Mouse (Mus musculus) brain, embryonic 18.5 days (tissue): ENCODE results near the gene Syt17.
"Not testable (repeated sequence)": the region's sequence is repeated elsewhere in the genome, so short reads cannot be mapped to it uniquely, and the experiment has no call there.

Experiments
- DNase-seq: peaks from one replicate; pipeline ENCODE4 v3.0.0-alpha.2; 2012; ENCODE audit warnings: low read depth, low spot score

The Syt17 gene

DNA sequence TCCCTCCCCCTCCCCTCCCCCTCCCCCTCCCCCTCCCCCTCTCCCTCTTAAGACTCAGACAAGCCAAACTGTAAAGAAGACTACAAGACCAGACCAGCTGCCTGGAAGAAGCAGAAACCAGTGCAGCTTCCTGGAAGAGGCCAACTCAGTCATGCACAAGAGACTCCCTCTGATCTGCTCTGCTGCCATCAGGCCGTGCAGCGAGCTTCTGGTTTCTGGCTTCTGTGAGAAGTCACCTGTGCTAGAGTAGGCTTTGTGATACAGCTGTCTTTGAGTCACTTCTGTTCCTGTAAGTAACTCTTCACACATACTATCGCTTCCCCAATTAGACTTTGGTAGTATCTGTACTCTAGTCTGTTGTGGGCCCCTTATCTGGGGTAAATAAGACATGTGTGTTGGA lies 68.0 kb downstream of the Syt17 start:
- DNase-seq = no peak

DNA sequence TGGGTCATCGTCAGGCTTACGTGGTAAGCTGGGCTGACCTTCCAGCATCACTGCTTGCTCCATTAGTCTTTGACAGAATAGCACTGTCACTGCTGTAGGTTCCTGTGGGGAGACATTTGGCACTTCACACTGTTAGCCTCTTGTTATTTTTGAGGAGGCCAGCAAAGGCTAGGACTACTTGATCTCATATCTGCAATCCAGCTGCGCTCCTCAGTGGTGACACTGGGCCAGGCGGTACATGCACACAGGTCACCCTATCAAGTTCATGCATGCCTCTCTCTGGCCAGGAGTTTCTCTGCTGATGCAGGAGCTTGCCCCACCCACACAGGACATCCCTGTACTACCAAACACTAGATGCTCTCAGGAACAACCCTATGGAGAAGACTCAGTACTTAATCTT lies 71.4 kb downstream of the Syt17 start:
- DNase-seq = no peak

DNA sequence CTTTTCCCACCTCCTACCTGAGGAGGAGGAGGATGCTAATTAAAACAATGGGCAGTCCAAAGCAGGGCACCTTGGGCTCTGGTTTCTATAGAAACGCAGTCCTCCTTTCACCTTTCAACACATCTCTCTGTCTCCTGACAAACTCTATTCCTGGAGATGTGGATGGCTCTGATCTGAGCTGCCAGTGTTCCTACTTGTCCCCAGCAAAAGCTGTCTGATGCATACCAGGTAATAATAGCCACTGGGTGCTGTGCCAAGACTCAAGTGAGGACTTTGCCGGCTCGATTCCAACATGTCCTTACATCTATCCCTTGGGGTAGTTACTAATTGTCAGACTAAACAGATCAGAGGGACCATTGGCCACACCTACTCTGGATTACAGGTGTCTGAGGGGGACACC lies 72.7 kb downstream of the Syt17 start:
- no peak for DNase-seq

DNA sequence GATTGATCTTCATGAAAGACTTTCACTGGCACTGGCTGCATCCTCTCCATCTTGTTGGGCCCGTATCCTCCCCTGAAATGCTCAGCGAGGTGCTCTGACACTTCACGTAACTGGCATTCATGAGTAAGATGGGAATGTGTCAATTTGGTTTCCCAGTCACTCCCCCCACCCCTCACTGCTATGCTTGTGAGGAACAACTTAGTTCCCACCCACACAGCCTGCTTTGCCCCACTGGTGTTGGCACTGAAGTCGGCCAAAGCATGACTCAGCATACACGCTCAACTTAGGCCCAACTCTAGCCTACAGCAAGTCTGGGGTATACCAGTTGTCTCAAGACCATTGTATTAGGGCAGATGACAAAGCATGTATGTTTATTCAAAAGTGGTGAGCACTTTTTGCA lies 76.7 kb downstream of the Syt17 start:
- no peak for DNase-seq

DNA sequence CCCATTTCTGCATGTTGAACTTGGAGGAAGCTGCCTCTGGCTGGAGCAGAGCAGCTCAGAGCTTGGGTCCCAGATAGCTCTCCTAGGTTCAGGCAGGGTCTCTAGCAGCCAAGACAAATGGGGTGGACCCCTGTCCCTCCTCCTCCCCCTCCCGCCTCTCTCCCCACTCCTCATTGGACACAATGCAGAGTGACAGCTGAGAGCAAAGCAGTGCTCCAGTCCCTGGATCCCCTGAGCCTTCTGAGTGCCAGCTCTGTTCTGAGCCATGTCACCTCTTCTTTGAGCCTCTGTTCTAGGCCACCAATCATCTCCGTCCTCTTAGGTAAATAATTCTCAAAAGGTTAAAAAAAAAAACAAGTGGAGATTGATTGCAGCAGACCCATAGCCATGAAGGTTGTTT lies 78.3 kb downstream of the Syt17 start:
- DNase-seq = no peak

DNA sequence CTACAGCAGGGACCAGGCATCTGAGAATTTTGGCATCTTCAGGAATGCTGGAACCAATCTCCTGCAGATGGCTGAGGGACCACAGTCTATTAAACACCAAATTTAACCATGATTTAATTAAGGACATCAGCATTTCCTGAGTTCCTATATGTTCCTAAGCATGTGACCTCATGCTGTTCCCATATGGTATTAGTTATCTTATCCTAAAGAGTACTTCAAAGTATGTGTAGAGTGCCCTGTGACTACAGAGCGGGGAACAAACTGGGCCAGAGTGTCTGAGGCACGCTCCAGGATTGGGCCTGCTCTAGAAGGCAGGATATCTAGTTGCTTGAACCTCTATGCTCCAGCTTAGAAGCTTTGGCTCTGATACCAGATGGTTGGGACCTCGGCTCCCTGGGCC lies 82.1 kb downstream of the Syt17 start:
- no peak for DNase-seq

DNA sequence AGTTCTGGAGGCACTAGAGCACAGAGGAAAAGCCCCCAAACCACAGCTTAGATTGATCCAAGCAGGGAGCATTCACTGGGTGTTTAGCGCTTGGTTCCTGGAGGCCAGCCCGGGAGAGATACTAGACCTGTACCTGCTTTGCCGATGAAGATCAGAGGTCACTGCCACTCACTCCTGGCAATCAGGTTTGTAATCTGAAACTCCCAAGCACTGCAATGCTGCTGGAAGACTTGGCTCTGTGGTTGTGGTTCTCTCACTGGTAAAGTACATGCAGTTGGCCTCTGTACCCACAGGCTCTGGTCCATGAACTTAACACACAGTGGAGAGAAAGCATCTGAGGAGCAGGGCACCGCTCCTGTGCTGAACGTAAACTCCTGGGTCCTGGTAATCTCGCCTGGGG lies 82.8 kb downstream of the Syt17 start:
- no peak for DNase-seq

DNA sequence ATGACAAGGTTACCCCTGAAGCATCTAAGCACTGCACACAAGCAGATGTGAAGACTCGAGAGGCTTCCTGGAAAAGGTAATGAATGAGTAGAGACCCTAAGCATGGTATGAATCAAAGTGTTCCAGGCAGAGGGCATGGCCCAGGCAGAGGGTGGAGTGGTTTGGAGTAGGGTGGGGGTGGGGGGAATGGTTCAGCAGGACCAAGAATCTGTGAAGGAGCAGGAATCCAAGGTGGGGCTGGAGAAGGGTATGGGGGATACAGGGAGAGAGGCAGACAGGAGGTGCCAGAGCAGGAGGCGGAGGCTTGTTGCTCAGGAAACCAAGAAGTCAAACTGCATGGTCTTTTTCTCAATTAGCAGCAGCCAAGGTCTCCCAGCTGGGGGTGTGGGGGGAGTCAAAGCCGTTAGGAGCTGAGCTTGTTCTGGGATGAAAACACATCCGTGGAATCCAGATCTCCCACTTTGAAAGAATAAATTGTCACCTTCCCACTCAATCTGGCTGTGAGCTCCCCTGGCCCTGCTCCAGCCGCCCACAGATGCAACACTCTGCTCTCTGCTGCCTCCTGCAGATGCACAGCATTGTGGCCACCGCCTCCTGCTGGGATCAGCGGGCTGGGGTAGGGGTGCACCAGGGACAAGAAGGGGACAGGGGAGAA lies 83.5 kb downstream of the Syt17 start:
- DNase-seq = peak; percentile 12

DNA sequence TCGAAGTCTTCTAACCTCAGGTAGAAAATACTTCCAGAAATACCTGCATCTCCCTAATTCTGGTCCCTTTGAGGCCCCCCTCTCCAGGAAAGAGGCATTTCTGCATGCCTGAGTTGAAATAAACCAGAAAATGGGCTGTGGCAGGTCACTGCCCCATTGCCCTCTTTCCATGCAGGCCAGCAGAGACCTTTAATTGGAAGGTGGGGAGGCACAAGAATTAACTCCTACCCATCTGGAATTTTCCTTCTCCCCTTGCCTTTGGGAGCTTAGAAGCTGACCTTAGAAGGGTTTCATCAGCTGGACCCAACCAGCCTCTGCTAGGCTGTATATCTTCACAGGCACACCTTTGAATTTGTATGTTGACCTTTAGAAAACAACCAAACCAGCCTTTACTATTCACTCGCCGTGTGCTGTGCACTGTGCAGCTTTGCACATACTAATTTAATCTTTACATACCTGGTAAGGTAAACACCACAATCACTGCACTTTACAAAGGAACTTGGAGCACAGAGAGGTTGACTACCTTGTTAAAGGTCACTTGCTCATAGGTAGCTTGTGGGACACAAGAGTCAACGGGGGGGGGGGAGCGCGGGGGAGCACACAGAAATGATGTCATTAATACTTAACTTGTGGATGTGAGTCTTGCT lies 84.3 kb downstream of the Syt17 start:
- DNase-seq = no peak

DNA sequence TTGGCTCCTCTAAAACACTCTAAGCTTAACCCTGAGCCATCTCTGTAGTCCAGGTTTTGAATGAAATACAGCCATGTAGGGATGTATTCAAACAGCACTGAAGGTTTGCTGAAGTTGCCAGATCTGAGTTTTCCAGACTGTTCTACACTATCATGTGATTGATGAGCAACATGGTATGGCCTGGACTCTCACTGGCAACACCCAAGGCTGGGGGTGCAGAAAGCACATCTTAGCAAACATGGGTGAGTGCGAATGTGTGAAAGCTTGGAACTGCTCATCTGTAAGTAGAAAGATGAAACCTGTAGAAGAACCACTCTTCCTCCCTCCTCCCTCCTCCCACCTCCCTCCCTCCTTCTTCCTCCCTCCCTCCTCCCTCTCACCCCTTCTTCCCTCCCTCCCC lies 85.1 kb downstream of the Syt17 start:
- DNase-seq = no peak

DNA sequence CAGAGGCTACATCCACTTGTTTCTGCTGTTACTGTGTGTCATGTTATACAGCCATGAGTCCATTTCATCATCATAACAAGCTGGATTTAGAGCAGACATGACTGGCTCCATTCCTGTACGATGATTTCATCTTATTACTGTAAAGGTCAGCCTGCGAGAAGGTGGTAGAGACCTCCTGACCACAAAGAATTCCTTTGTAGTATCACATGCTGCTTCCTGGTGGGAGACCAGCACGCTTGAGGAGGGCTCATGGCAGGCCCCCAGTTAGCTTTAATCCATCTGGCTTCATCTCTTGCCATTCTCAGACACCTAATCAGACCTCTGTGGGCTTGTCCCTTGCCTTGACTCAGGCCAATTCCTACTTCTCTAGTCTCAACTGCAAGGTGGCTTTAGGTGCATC lies 85.8 kb downstream of the Syt17 start:
- no peak for DNase-seq

DNA sequence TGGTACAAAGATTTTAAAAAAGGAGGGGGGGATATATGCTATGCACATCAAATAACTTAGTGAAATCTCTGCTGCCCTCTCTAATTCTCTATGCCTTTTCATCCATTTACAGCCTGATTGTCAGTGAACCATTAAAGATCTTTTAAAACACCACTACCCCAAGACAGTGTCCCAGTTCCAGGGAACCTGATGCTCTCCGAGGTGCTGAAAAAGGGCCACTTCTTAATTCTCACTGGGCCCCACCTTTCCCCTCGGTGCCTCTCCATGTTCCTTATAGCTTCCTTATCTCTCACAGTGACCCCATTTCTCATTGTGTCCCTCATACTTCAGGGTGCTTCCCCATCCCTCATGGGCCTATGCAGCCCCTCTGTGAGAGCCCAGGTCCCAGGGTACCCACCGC lies 89.0 kb downstream of the Syt17 start:
- no peak for DNase-seq

DNA sequence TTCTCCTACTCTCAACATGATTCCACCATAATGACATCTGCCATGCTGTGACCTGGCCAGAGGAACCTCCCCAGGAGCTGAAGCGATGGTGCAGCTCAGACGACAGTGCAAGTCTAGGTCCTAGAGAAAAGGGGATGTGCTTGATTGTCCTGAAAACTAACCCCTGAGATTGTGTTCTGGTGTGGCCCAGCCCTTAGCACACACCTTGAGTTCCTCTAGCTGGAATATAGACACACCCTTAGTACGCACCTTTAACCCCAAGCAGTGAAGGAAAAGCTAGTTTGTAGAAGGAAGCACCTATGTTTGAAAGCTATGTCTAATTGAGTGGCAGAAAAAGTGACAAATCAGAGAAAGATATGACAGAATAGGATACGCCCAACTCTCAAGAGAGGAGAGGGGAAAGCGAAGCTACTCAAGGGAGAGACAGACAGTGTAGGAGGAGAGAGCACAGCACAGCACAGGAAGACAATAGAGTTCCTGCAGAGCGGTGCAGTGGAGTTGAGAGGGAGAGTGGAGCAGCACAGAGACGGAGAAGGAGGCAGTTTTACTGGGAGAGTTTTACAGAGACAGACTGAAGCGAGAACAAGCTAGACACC lies 91.5 kb downstream of the Syt17 start:
- not testable (repeated sequence) for DNase-seq

DNA sequence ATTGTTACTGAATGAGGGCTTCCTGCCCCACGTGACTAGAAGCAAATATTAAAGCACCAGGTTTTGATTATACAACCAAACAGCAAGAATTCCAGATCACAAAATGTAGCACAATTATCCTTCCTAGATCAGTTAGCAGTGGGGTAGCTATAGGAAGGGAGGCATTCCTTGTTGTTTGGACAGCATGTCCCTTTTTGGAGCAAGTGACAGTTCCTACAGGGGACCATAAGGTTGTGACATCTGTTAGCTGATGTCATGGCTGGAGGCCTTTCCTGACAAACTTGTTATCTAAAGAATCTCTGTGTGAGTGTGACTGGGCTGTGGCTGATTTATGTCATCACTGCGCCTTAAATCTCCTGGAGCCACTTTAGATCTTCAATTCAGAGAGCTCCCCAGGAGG lies 97.2 kb downstream of the Syt17 start:
- no peak for DNase-seq

DNA sequence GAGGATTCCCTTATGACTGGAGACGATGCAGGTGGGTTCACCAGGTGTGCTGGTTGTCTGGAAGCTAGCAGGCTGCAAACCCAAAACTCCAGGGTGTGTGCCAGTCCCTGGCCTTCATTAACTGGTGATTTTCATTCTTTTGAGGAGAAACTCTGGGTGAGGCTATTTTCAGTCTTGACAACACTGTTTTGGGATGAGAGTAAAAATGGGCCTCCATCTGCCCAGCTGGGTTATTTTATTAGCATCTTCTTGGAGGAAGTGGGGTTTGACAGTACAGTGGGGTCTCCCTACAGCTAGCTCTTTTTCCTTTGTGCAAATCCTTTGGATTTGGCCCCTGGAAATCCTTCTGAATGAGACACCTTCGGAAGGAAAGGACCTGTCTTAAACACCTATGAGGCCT lies 101.1 kb downstream of the Syt17 start:
- no peak for DNase-seq

DNA sequence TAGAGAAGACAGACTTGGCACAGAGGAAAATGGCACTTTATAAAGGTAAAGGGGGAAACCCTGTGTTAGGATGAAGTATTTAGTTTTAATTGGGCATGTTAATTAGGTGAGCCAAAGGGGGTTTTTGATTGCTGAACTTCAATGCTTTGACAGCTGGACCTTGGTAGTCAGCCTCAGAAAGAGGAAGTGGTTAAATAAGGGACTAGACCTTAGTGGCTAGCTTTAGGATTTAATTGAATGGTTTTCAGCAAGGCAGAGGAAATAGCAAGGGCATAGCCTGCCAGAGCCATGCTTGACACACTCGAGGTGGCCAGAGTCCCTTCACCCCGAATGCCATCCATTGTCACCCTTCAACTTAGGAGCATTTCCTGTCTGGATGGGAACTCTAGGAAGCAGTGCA lies 101.6 kb downstream of the Syt17 start:
- no peak for DNase-seq

DNA sequence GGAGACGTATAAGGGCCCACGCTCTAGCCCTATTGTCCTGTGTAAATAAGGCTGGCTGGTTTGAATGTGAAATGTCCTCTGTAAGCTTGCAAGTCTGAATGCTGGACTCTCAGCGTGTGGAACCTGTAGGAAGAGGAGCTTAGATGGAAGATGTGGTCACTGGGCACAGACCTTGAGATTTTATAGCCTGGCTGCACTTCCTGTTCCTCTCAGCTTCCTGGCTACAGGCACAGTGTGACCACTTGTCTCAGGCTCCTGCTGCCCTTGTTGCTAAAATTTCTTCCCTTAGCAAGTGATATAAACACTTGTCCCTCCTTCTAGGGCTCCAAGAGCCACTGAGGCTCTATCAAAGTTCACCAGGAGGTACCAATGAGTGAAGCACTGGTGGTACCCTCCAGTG lies 102.6 kb downstream of the Syt17 start:
- DNase-seq = no peak

DNA sequence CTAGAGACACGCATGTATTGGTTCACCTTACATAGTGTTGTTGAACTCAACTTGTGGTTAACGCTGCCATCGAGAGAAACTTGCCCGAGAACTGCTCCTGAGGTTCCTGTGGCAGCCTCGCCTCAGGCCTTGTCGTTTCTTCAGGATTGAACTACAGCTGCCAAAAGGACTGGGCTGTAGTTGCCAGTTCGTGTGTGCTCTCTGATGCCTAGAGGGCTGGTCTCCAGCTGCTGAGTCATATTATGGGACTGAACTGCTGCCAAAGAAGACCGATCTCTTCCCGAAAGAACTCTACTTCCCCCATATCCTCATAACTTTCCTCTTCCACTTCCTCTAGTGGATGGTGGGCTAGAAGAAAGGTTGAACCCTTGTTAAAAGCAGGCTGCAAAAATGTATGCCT lies 103.3 kb downstream of the Syt17 start:
- no peak for DNase-seq
